Mouse (Mus musculus): ENCODE data around the gene Parp8. TPM values are rescaled to one million over a fixed set of nuclear protein-coding genes. Genes with fewer than 3 reads are reported as not detected.
"Not testable (repeated sequence)": the region's sequence is repeated elsewhere in the genome, so short reads cannot be mapped to it uniquely, and the experiment has no call there.

The Parp8 gene
- polyA plus RNA-seq, 1 experiment from 2014 or later = 19.7 TPM

DNA sequence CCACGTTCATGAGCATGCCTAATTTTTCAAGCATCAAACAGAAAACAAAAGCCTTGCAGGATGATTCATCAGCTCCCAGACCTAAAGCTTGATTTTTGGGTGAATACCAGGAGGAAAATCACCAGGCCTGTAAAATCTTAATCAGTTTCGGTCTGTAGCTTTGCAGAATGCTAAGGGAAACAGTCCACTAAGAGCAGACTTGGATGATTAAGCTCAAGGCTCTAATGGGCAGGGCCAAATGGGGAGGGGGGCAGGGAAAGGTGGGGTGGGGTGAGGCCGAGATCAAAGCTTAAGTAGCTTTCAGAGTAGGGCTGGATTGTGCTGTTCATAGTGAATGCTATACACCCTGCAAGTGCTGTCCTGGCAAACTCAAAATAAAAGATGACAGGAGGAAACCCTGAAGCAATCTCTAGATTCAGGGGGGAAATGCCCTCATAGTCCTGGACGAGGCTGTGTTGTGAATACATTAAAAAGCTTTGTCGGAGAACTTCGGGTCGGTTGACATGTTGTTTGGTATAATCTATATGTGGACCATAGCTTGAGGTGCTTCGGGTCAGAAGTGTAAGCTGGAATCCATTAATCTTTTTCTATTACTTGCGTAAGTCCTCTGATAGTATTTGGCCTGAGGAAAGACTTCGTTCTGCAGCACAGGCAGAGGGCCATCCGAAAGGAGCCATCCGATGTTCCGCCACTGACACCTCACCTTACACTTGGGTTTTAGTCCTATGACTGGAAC is 83.9 kb downstream of the Parp8 start:
- peak; percentile 92 for ATAC-seq (ENCODE audit: low FRiP score, low TSS enrichment)
- WGBS = 35% methylated on average over 13 of the region's 13 CpGs
- Histone ChIP-seq H3K27me3 (ENCODE audit: control insufficient read depth, insufficient read depth, low read length) (no peaks in the 10 kb centered on the region), H3K4me1 (ENCODE audit: control insufficient read depth, insufficient read depth, low read length) (peaks cover 17% of the 10 kb centered on the region), H3K4me3 (ENCODE audit: low read length) (no peak overlapping the region), H3K9me3 (ENCODE audit: control insufficient read depth, low read length) (no peaks in the 10 kb centered on the region; the same call in 1 of the 2 replicates), H3K4me2 (replicated peaks; ENCODE audit: low read depth, low read length) (no peak overlapping the region), H3K27ac (ENCODE audit: low read depth, low read length) (peak overlapping the region; percentile 38; the same call in 1 of the 2 replicates), H3K9ac (ENCODE audit: low read depth, low read length) (no peak overlapping the region), H3K36me3 (ENCODE audit: control insufficient read depth, insufficient read depth, low read length) (no peaks in the 10 kb centered on the region)

- Histone ChIP-seq H3K9ac (ENCODE audit: low read depth, low read length) (no peak overlapping the region), H3K27me3 (ENCODE audit: control insufficient read depth, insufficient read depth, low read length) (no peaks in the 10 kb centered on the region), H3K4me3 (ENCODE audit: low read length) (no peak overlapping the region), H3K9me3 (ENCODE audit: control insufficient read depth, low read length) (no peaks in the 10 kb centered on the region; the same call in 1 of the 2 replicates), H3K4me2 (replicated peaks; ENCODE audit: low read depth, low read length) (no peak overlapping the region), H3K36me3 (ENCODE audit: control insufficient read depth, insufficient read depth, low read length) (no peaks in the 10 kb centered on the region), H3K4me1 (ENCODE audit: control insufficient read depth, insufficient read depth, low read length) (peaks cover 17% of the 10 kb centered on the region), H3K27ac (ENCODE audit: low read depth, low read length) (peak overlapping the region; percentile 38; the same call in 1 of the 2 replicates)
- 79% methylated on average over 7 of the region's 7 CpGs for WGBS
- ATAC-seq (ENCODE audit: low FRiP score, low TSS enrichment) = no peak
These were observed 84.6 kb downstream of the Parp8 start for GRCm38 (mm10) chr13:116940761-116941160.

- not testable (repeated sequence) for H3K4me2 ChIP-seq (replicated peaks; ENCODE audit: low read depth, low read length); H3K36me3 ChIP-seq (ENCODE audit: control insufficient read depth, insufficient read depth, low read length); H3K4me1 ChIP-seq (ENCODE audit: control insufficient read depth, insufficient read depth, low read length); H3K9ac ChIP-seq (ENCODE audit: low read depth, low read length); H3K9me3 ChIP-seq (ENCODE audit: control insufficient read depth, low read length); H3K27me3 ChIP-seq (ENCODE audit: control insufficient read depth, insufficient read depth, low read length); ATAC-seq (ENCODE audit: low FRiP score, low TSS enrichment); H3K27ac ChIP-seq (ENCODE audit: low read depth, low read length); H3K4me3 ChIP-seq (ENCODE audit: low read length)
- WGBS = 94% methylated on average over 3 of the region's 3 CpGs
These were observed 88.3 kb downstream of the Parp8 start for GRCm38 (mm10) chr13:116937019-116937418.

DNA sequence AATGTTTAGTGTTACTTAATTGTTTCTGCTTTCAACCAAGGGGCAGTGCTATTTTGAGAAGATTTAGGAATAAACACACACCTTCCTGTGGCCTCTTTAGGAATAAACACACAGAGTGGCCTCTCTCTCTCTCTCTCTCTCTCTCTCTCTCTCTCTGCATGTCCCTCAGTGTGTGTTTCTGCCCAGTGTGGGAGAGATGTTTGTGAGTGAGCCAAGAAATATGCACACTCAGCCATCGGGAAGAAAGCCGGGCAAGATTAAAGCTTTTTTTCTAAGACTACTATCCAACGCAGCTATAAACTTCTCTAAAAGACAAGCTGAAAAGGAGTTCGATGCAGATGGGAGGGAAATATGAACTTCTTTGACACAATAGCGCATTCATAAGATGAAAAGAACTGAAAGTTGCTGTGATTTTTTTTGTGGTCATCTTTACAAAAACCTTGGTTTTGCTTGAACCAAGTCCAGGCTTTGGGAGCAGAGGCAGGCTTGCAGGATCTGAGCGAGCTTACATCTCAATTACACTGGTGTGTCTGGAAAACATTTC is 107.9 kb downstream of the Parp8 start:
- Histone ChIP-seq H3K4me2 (replicated peaks; ENCODE audit: low read depth, low read length) (no peak overlapping the region), H3K9me3 (ENCODE audit: control insufficient read depth, low read length) (no peaks in the 10 kb centered on the region), H3K27ac (ENCODE audit: low read depth, low read length) (no peak overlapping the region), H3K27me3 (ENCODE audit: control insufficient read depth, insufficient read depth, low read length) (no peaks in the 10 kb centered on the region), H3K4me3 (ENCODE audit: low read length) (no peak overlapping the region), H3K4me1 (ENCODE audit: control insufficient read depth, insufficient read depth, low read length) (no peaks in the 10 kb centered on the region), H3K36me3 (ENCODE audit: control insufficient read depth, insufficient read depth, low read length) (no peaks in the 10 kb centered on the region; the same call in 1 of the 2 replicates), H3K9ac (ENCODE audit: low read depth, low read length) (no peak overlapping the region)
- ATAC-seq (ENCODE audit: low FRiP score, low TSS enrichment) = no peak
- WGBS = 82% methylated on average over 6 of the region's 6 CpGs

DNA sequence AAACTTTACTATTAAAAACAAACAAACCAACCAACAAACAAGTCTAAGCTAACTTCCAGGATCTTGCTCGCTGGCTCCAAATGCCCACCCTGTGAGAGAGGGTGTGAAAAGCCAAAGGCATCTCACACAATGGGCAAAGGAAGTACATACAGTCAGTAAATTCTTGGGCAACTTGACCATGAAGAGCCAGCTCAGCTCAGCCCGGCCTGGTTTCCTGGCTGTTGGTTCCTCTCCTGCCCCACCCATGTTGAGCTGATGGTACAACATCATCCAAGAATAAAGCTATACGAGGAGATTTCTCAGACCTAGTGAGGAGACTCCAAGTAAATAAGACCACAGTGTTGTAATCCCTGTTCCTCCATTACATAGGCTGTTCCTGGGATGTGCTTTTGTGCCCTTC is 117.1 kb downstream of the Parp8 start:
- Histone ChIP-seq H3K4me3 (ENCODE audit: low read length) (no peak overlapping the region), H3K27me3 (ENCODE audit: control insufficient read depth, insufficient read depth, low read length) (no peaks in the 10 kb centered on the region), H3K9ac (ENCODE audit: low read depth, low read length) (no peak overlapping the region), H3K4me1 (ENCODE audit: control insufficient read depth, insufficient read depth, low read length) (peaks cover 8% of the 10 kb centered on the region; the same call in 1 of the 2 replicates), H3K9me3 (ENCODE audit: control insufficient read depth, low read length) (no peaks in the 10 kb centered on the region), H3K4me2 (replicated peaks; ENCODE audit: low read depth, low read length) (no peak overlapping the region), H3K27ac (ENCODE audit: low read depth, low read length) (no peak overlapping the region), H3K36me3 (ENCODE audit: control insufficient read depth, insufficient read depth, low read length) (no peaks in the 10 kb centered on the region)
- 88% methylated on average over 3 of the region's 3 CpGs for WGBS
- ATAC-seq (ENCODE audit: low FRiP score, low TSS enrichment) = no peak

GRCm38 (mm10) chr13:116903394-116903793 is 121.9 kb downstream of the Parp8 start:
- H3K4me1 ChIP-seq (ENCODE audit: control insufficient read depth, insufficient read depth, low read length) = peaks cover 8% of the 10 kb centered on the region; the same call in 1 of the 2 replicates
- no peak overlapping the region for H3K9ac ChIP-seq (ENCODE audit: low read depth, low read length)
- H3K9me3 ChIP-seq (ENCODE audit: control insufficient read depth, low read length) = no peaks in the 10 kb centered on the region
- no peak overlapping the region for H3K4me3 ChIP-seq (ENCODE audit: low read length)
- H3K4me2 ChIP-seq (replicated peaks; ENCODE audit: low read depth, low read length) = no peak overlapping the region
- H3K27ac ChIP-seq (ENCODE audit: low read depth, low read length) = no peak overlapping the region
- no peaks in the 10 kb centered on the region for H3K27me3 ChIP-seq (ENCODE audit: control insufficient read depth, insufficient read depth, low read length)
- peak; percentile 84 for ATAC-seq (ENCODE audit: low FRiP score, low TSS enrichment)
- 27% methylated on average over 5 of the region's 5 CpGs for WGBS
- H3K36me3 ChIP-seq (ENCODE audit: control insufficient read depth, insufficient read depth, low read length) = 0 out of 2 replicates have a peak, but pooled peaks cover 3% of the 10 kb centered on the region

DNA sequence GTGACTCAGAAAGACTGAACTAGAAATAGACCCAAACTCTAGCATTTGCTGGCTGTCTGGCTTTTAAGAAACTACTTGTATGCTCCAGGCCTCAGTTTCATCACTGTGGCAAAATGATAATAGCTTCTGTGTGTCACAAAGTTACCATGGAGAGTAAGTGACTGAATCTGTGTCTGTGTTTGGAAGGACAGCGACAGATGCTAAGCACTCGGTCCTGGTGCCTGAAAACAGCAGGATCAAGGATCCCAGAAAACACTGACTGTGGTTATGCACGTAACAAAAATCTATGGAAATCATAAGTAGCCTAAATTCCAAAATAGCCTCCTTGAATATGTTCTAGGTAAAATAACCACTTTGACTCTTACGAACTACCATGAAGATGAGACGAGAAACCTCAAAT is 126.9 kb downstream of the Parp8 start:
- ATAC-seq (ENCODE audit: low FRiP score, low TSS enrichment) = no peak
- H3K4me2 ChIP-seq (replicated peaks; ENCODE audit: low read depth, low read length) = no peak overlapping the region
- 0 out of 2 replicates have a peak, but pooled peaks cover under 1% of the 10 kb centered on the region for H3K4me1 ChIP-seq (ENCODE audit: control insufficient read depth, insufficient read depth, low read length)
- H3K9me3 ChIP-seq (ENCODE audit: control insufficient read depth, low read length) = no peaks in the 10 kb centered on the region
- no peak overlapping the region for H3K9ac ChIP-seq (ENCODE audit: low read depth, low read length)
- H3K27ac ChIP-seq (ENCODE audit: low read depth, low read length) = no peak overlapping the region
- no peaks in the 10 kb centered on the region for H3K27me3 ChIP-seq (ENCODE audit: control insufficient read depth, insufficient read depth, low read length)
- peaks cover 9% of the 10 kb centered on the region for H3K36me3 ChIP-seq (ENCODE audit: control insufficient read depth, insufficient read depth, low read length)
- no peak overlapping the region for H3K4me3 ChIP-seq (ENCODE audit: low read length)
- 94% methylated on average over 5 of the region's 5 CpGs for WGBS

GRCm38 (mm10) chr13:116897711-116898110 is 127.6 kb downstream of the Parp8 start:
- Histone ChIP-seq H3K9ac (ENCODE audit: low read depth, low read length) (no peak overlapping the region), H3K27me3 (ENCODE audit: control insufficient read depth, insufficient read depth, low read length) (no peaks in the 10 kb centered on the region), H3K4me1 (ENCODE audit: control insufficient read depth, insufficient read depth, low read length) (no peaks in the 10 kb centered on the region), H3K9me3 (ENCODE audit: control insufficient read depth, low read length) (no peaks in the 10 kb centered on the region), H3K4me3 (ENCODE audit: low read length) (no peak overlapping the region), H3K27ac (ENCODE audit: low read depth, low read length) (no peak overlapping the region), H3K36me3 (ENCODE audit: control insufficient read depth, insufficient read depth, low read length) (peaks cover 9% of the 10 kb centered on the region), H3K4me2 (replicated peaks; ENCODE audit: low read depth, low read length) (no peak overlapping the region)
- ATAC-seq (ENCODE audit: low FRiP score, low TSS enrichment) = no peak
- 85% methylated on average over 1 of the region's 1 CpGs for WGBS

DNA sequence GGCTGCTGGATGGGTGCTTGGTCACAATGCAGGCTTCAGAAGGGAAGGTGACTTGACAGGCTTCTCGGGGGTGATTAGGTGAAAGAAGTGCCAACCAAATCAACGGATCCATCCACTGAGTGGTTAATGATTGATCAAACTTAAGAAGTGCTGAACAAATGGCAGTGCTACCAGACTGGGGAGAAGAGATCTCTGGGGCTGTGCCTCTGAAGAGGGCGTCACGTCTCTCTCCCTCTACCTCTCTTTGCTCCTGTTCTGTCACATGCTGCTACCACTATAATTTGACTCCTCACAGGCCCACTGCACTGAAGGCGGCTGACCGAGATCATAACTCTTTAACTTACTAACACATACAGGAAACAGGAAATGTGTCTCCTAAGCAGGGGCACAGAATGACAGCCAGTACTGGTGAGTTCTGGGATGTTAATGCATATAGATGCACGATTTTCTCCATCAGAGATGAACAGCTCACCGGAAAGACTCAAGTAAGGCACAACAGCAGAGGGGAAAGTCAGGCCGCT is 140.9 kb downstream of the Parp8 start:
- H3K4me3 ChIP-seq (ENCODE audit: low read length) = no peak overlapping the region
- ATAC-seq (ENCODE audit: low FRiP score, low TSS enrichment) = peak; percentile 39
- no peak overlapping the region for H3K9ac ChIP-seq (ENCODE audit: low read depth, low read length)
- H3K36me3 ChIP-seq (ENCODE audit: control insufficient read depth, insufficient read depth, low read length) = no peaks in the 10 kb centered on the region
- no peaks in the 10 kb centered on the region for H3K27me3 ChIP-seq (ENCODE audit: control insufficient read depth, insufficient read depth, low read length)
- H3K4me2 ChIP-seq (replicated peaks; ENCODE audit: low read depth, low read length) = no peak overlapping the region
- H3K4me1 ChIP-seq (ENCODE audit: control insufficient read depth, insufficient read depth, low read length) = 0 out of 2 replicates have a peak, but pooled peaks cover 3% of the 10 kb centered on the region
- 46% methylated on average over 9 of the region's 9 CpGs for WGBS
- H3K27ac ChIP-seq (ENCODE audit: low read depth, low read length) = no peak overlapping the region
- H3K9me3 ChIP-seq (ENCODE audit: control insufficient read depth, low read length) = no peaks in the 10 kb centered on the region
